Mouse (Mus musculus) thymus, postnatal 0 days (tissue): Measurements from ENCODE around the gene Gm20388. TPM values are rescaled to one million over a fixed set of nuclear protein-coding genes. Genes with fewer than 3 reads are reported as not detected.

Experiments used
- DNase-seq: peaks from one replicate; pipeline ENCODE4 v3.0.0-alpha.2; 2015; ENCODE audit warnings: low spot score
- polyA plus RNA-seq: library from polyadenylated mRNA; unstranded; fragments of >200 nt; fragmentation: Nextera tagmentation; extraction: Ambion mirVana; gene quantifications from 2 replicates; pipeline ENCODE4 v1.2.1, GENCODE M21; 2015

The Gm20388 gene
- polyA plus RNA-seq, 1 experiment from 2014 or later = not detected

GRCm38 (mm10) chr8:120573866-120574265, 663.2 kb downstream of the Gm20388 start:
- no peak for DNase-seq

- no peak for DNase-seq
These were observed 664.3 kb downstream of the Gm20388 start for GRCm38 (mm10) chr8:120574941-120575340.

- no peak for DNase-seq
These were observed 665.2 kb downstream of the Gm20388 start for GRCm38 (mm10) chr8:120575801-120576200.

GRCm38 (mm10) chr8:120577821-120578220, 667.2 kb downstream of the Gm20388 start:
- DNase-seq = no peak

- no peak for DNase-seq
These were observed 669.8 kb downstream of the Gm20388 start for GRCm38 (mm10) chr8:120580336-120581000.

- no peak for DNase-seq
These were observed 670.7 kb downstream of the Gm20388 start for GRCm38 (mm10) chr8:120581329-120581728.

GRCm38 (mm10) chr8:120581811-120582210, 671.2 kb downstream of the Gm20388 start:
- no peak for DNase-seq

GRCm38 (mm10) chr8:120585521-120585920, 674.9 kb downstream of the Gm20388 start:
- no peak for DNase-seq

- peak; percentile 99 for DNase-seq
These were observed 678.5 kb downstream of the Gm20388 start, which contains the start of gene Gins2 for GRCm38 (mm10) chr8:120588908-120589771. Gins2 (minus strand) TSS chr8:120589304.

- DNase-seq = no peak
These were observed 679.3 kb downstream of the Gm20388 start for GRCm38 (mm10) chr8:120589921-120590320.

GRCm38 (mm10) chr8:120591587-120592292, 681.1 kb downstream of the Gm20388 start:
- no peak for DNase-seq

- DNase-seq = no peak
These were observed 683.9 kb downstream of the Gm20388 start for GRCm38 (mm10) chr8:120594571-120594970.

GRCm38 (mm10) chr8:120595963-120596362, 685.3 kb downstream of the Gm20388 start:
- peak; percentile 83 for DNase-seq

GRCm38 (mm10) chr8:120598579-120598978, 687.9 kb downstream of the Gm20388 start:
- DNase-seq = no peak

- DNase-seq = peak; percentile 69
These were observed 688.9 kb downstream of the Gm20388 start for GRCm38 (mm10) chr8:120599504-120599903.

- no peak for DNase-seq
These were observed 692.0 kb downstream of the Gm20388 start for GRCm38 (mm10) chr8:120602672-120603071.

- DNase-seq = no peak
These were observed 696.8 kb downstream of the Gm20388 start for GRCm38 (mm10) chr8:120607460-120607859.

- DNase-seq = peak; percentile 77
These were observed 697.2 kb downstream of the Gm20388 start for GRCm38 (mm10) chr8:120607885-120608284.

- DNase-seq = no peak
These were observed 700.2 kb downstream of the Gm20388 start for GRCm38 (mm10) chr8:120610824-120611223.

- DNase-seq = no peak
These were observed 703.9 kb downstream of the Gm20388 start for GRCm38 (mm10) chr8:120614491-120614890.
